Mouse (Mus musculus): ENCODE results near the gene Igsf11.

DNA sequence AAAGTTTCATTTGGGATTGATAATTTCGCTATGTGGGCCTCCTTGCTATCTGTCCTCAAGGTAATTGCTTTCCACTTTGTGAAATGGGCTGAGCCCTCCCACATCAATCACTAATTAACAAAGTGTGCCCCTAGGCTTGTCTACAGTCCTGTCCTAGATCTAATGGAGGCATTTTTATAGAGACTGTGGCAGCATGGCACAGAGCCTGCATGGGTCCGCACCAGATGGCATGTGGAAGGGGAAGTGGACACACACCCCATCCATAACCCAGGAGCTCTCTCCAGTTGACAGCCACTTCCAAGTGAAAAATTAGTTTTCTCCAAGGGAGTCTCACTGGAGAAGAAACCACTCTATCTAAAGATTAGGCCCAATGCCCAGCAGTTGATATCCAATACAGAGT, 138.9 kb downstream of the Igsf11 start:
- no peak for TF ChIP-seq TBP (conservative IDR thresholded peaks at IDR 0.05; ENCODE audit: low read depth, low read length)
- TF ChIP-seq KAT2A (IDR thresholded peaks at IDR 0.05; ENCODE audit: insufficient replicate concordance, low read length) = no peak
- TF ChIP-seq CTCF (conservative IDR thresholded peaks at IDR 0.05 in 1 of 2, IDR thresholded peaks at IDR 0.05 in 1 of 2; ENCODE audit: low read depth in 2 of 2, low read length in 2 of 2) = no peak
- TF ChIP-seq SIN3A (IDR thresholded peaks at IDR 0.05; ENCODE audit: low read length) = no peak
- TF ChIP-seq E2F4 (IDR thresholded peaks at IDR 0.05; ENCODE audit: insufficient replicate concordance, low read depth, low read length) = no peak
- TF ChIP-seq ZKSCAN1 (IDR thresholded peaks at IDR 0.05; ENCODE audit: borderline replicate concordance, low read depth, low read length) = no peak
- no peak for TF ChIP-seq BHLHE40 (IDR thresholded peaks at IDR 0.05; ENCODE audit: low read depth, low read length)
- no peak for TF ChIP-seq MAZ (IDR thresholded peaks at IDR 0.05; ENCODE audit: low read depth, low read length)
- TF ChIP-seq POLR2AphosphoS2 (IDR thresholded peaks at IDR 0.05; ENCODE audit: low read depth, low read length) = no peak
- TF ChIP-seq ZC3H11A (IDR thresholded peaks at IDR 0.05; ENCODE audit: low read depth, low read length) = no peak
- TF ChIP-seq HCFC1 (IDR thresholded peaks at IDR 0.05; ENCODE audit: low read depth, low read length) = no peak
- no peak for TF ChIP-seq NELFE (IDR thresholded peaks at IDR 0.05; ENCODE audit: low read depth, low read length)
- no peak for TF ChIP-seq TCF12 (IDR thresholded peaks at IDR 0.05; ENCODE audit: low read depth, low read length)
- TF ChIP-seq POLR2A (IDR thresholded peaks at IDR 0.05; ENCODE audit: low read depth, low read length) = no peak

Measured in CH12.LX (cell line).